Mouse (Mus musculus): ENCODE data around the gene Rpl7l1.

DNA sequence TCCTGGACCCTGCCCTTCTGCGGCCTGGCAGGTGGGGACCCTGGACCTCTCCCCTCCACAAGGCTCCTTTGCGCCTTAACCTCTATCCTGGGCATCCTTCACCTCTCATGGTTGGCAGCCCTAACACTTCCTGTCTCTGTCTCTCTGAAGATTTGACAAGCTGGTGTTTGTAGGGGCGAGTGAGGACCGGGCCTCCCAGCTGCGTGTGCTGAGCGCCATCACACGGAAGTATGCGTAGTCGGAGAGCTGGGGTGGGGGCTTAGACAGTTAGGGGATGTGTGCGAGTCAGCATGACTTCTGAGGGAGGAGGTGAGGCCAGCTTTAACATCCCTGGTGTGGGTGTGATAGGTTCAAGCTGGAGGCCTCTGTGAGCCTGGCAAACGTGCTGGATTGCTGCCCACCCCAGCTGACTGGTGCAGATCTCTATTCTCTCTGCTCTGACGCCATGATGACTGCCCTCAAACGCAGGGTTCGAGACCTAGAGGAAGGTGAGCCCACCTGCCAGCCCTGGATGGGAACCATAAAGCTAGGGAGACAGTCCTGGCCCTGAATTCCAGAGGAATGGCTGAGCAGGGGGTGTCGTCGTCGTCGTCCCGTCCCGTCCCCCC is 57.9 kb downstream of the Rpl7l1 start:
- TF ChIP-seq CTCF (conservative IDR thresholded peaks at IDR 0.05; ENCODE audit: low read length) (no peak), NANOG (IDR thresholded peaks at IDR 0.05; ENCODE audit: borderline replicate concordance, low read length) (no peak), POU5F1 (IDR thresholded peaks at IDR 0.05; ENCODE audit: borderline replicate concordance, low read length) (no peak)

Data from E14TG2a.4 (cell line).